Mouse (Mus musculus) C2C12 (cell line): ENCODE measurements around the gene Serpina3g. TPM values are rescaled to one million over a fixed set of nuclear protein-coding genes. Genes with fewer than 3 reads are reported as not detected.

Source experiments
- H3K27me3 ChIP-seq: one replicate; pipeline ENCODE4 v1.6.1; 2011; ENCODE audit not compliant: control insufficient read depth, insufficient read depth, insufficient read length
- H3K36me3 ChIP-seq: one replicate; pipeline ENCODE4 v1.6.1; 2011; ENCODE audit not compliant: control insufficient read depth, insufficient read depth
- H3K4me3 ChIP-seq: one replicate; pipeline ENCODE4 v1.5.1; 2011; ENCODE audit warnings: mild to moderate bottlenecking, control low read depth; ENCODE audit not compliant: poor library complexity, insufficient read depth, severe bottlenecking
- H3K79me2 ChIP-seq: one replicate; pipeline ENCODE4 v1.6.1; 2011; ENCODE audit not compliant: control insufficient read depth, insufficient read depth
- H3K79me3 ChIP-seq: one replicate; pipeline ENCODE4 v1.6.1; 2011; ENCODE audit warnings: low read depth, control low read depth
- H3ac ChIP-seq: one replicate; pipeline ENCODE3; 2011; ENCODE audit warnings: low read depth; ENCODE audit not compliant: control insufficient read depth, insufficient read length
- CEBPB ChIP-seq: IDR thresholded peaks from one replicate; pipeline ENCODE4 v1.6.1; 2011; ENCODE audit warnings: low read depth, mild to moderate bottlenecking, control low read depth, moderate library complexity
- CTCF ChIP-seq: IDR thresholded peaks from one replicate; pipeline ENCODE4 v1.5.1; 2011; ENCODE audit not compliant: control insufficient read depth, insufficient read depth, insufficient read length
- FOSL1 ChIP-seq: IDR thresholded peaks from one replicate; pipeline ENCODE4 v1.8.0; 2011; ENCODE audit warnings: mild to moderate bottlenecking, low read length; ENCODE audit not compliant: poor library complexity, insufficient read depth, severe bottlenecking
- MAX ChIP-seq: IDR thresholded peaks from one replicate; pipeline ENCODE4 v1.6.1; 2011; ENCODE audit warnings: mild to moderate bottlenecking, control low read depth
- MYOD1 ChIP-seq: IDR thresholded peaks from one replicate; pipeline ENCODE4 v1.6.1; 2011; ENCODE audit warnings: low read depth; ENCODE audit not compliant: control insufficient read depth, insufficient read length
- MYOG ChIP-seq: IDR thresholded peaks from one replicate; pipeline ENCODE4 v1.6.1; 2011; ENCODE audit not compliant: control insufficient read depth, insufficient read length; ENCODE audit errors: extremely low read depth
- USF1 ChIP-seq: IDR thresholded peaks from one replicate; pipeline ENCODE4 v1.6.1; 2011; ENCODE audit warnings: low read depth, mild to moderate bottlenecking, control low read depth, moderate library complexity
- polyA plus RNA-seq: library from polyadenylated mRNA; unstranded; fragments of >200 nt; fragmentation: generic; extraction: Trizol; gene quantifications from one replicate; pipeline ENCODE4 v1.2.1, GENCODE M21; 2012; ENCODE audit warnings: missing spikeins

Gene Serpina3g
- polyA plus RNA-seq, 1 experiment: 0.14 TPM

DNA sequence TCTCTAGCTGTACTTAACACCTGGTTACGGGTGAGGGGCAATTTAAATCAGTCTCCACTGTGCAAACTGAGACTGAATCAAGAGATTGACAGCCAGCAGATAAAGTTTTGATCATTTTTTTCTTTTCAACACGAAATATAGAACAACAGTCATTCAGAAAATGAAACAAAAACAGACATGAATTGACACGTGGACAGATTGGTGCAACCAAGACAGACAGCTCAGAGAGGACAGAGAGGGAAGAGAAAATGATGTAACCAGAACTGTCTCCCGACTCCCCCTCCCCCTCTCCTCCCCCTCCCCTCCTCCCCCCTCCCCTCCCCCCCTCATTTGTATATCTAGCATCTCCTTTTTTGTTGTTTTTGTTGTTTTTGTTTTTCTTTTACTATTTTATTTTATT is 53.8 kb downstream of the Serpina3g start:
- H3K4me3 ChIP-seq: no peak overlapping the region
- no peaks in the 10 kb centered on the region for H3K79me3 ChIP-seq
- H3K79me2 ChIP-seq: no peaks in the 10 kb centered on the region
- H3K36me3 ChIP-seq: no peaks in the 10 kb centered on the region
- H3ac ChIP-seq: no peak overlapping the region
- no peaks in the 10 kb centered on the region for H3K27me3 ChIP-seq
- no peak for TF ChIP-seq USF1
- TF ChIP-seq CEBPB: no peak
- no peak for TF ChIP-seq CTCF
- no peak for TF ChIP-seq MYOG
- no peak for TF ChIP-seq MYOD1
- no peak for TF ChIP-seq FOSL1
- no peak for TF ChIP-seq MAX

Other genes with a start within 250 kb of the Serpina3g start
- not detected for gene Serpina11, start 246.3 kb upstream of the Serpina3g start, polyA plus RNA-seq
- gene Serpina9, start 222.5 kb upstream of the Serpina3g start, polyA plus RNA-seq: 0.01 TPM
- not detected for gene Serpina12, start 191.8 kb upstream of the Serpina3g start, polyA plus RNA-seq
- not detected for gene Serpina5, start 135.1 kb upstream of the Serpina3g start, polyA plus RNA-seq
- not detected for gene Serpina3a, start 123.5 kb upstream of the Serpina3g start, polyA plus RNA-seq
- not detected for gene Serpina3b, start 108.2 kb upstream of the Serpina3g start, polyA plus RNA-seq
- not detected for gene Serpina3c, start 82.4 kb upstream of the Serpina3g start, polyA plus RNA-seq
- gene Serpina3f, start 21.7 kb upstream of the Serpina3g start, polyA plus RNA-seq: not detected
- not detected for gene Serpina3i, start 26.9 kb downstream of the Serpina3g start, polyA plus RNA-seq
- gene Serpina3j, start 78.3 kb downstream of the Serpina3g start, polyA plus RNA-seq: not detected
- not detected for gene Serpina3k, start 102.2 kb downstream of the Serpina3g start, polyA plus RNA-seq
- gene Serpina3m, start 102.2 kb downstream of the Serpina3g start, polyA plus RNA-seq: not detected
- not detected for gene Serpina3n, start 170.5 kb downstream of the Serpina3g start, polyA plus RNA-seq
- not detected for gene Gsc, start 237.1 kb downstream of the Serpina3g start, polyA plus RNA-seq